Mouse (Mus musculus) adrenal gland, adult 18-20 months (tissue): ENCODE data around the gene Fadd. TPM values are rescaled to one million over a fixed set of nuclear protein-coding genes. Genes with fewer than 3 reads are reported as not detected.

Experiments
- DNase-seq, 2 experiments: peaks; one replicate each; pipeline ENCODE4 v3.0.0; 2021 to 2022; ENCODE audit warnings: low spot score in 2 of 2
- total RNA-seq, 2 experiments: library from RNA; stranded (reverse); gene quantifications; 1 replicate in 1 of 2; 2 replicates in 1 of 2; pipeline ENCODE4 v1.2.3; 2021

The Fadd gene
- total RNA-seq, 2 experiments from 2014 or later, result 7.8 to 8.5 TPM

- peak; percentile 69 to 72 for DNase-seq
Measured at GRCm38 (mm10) chr7:144581559-144582283, 542 bp downstream of the Fadd start.

GRCm38 (mm10) chr7:144577876-144578275 lies 4.4 kb downstream of the Fadd start:
- DNase-seq, result no peak

GRCm38 (mm10) chr7:144572234-144572633 lies 10.0 kb downstream of the Fadd start:
- no peak for DNase-seq

- DNase-seq, result no peak
Measured at GRCm38 (mm10) chr7:144571598-144571997, 10.7 kb downstream of the Fadd start.

- no peak for DNase-seq
Measured at GRCm38 (mm10) chr7:144569428-144569827, 12.8 kb downstream of the Fadd start.

GRCm38 (mm10) chr7:144568091-144568490 lies 14.2 kb downstream of the Fadd start:
- DNase-seq, result no peak

- DNase-seq, result no peak
Measured at GRCm38 (mm10) chr7:144566921-144567682, 15.2 kb downstream of the Fadd start.

- peak in 1 of 2 experiments; percentile 20 for DNase-seq
Measured at GRCm38 (mm10) chr7:144563456-144564155, 18.7 kb downstream of the Fadd start.

- no peak for DNase-seq
Measured at GRCm38 (mm10) chr7:144562016-144562415, 20.2 kb downstream of the Fadd start.

- no peak for DNase-seq
Measured at GRCm38 (mm10) chr7:144560594-144560993, 21.7 kb downstream of the Fadd start.

GRCm38 (mm10) chr7:144558552-144558951 lies 23.7 kb downstream of the Fadd start:
- DNase-seq, result no peak

GRCm38 (mm10) chr7:144554123-144554472 lies 28.2 kb downstream of the Fadd start:
- DNase-seq, result no peak

- DNase-seq, result peak; percentile 98 to 99
Measured at GRCm38 (mm10) chr7:144553237-144554122, 28.8 kb downstream of the Fadd start, which contains the start of gene Ppfia1. Gene Ppfia1, minus strand, starts transcription at chr7:144553729.

GRCm38 (mm10) chr7:144552274-144552673 lies 30.0 kb downstream of the Fadd start:
- no peak for DNase-seq

- DNase-seq, result no peak
Measured at GRCm38 (mm10) chr7:144550811-144551210, 31.5 kb downstream of the Fadd start.

- DNase-seq, result no peak
Measured at GRCm38 (mm10) chr7:144549904-144550566, 32.2 kb downstream of the Fadd start.

GRCm38 (mm10) chr7:144545231-144545630 lies 37.0 kb downstream of the Fadd start:
- DNase-seq, result no peak

- DNase-seq, result no peak
Measured at GRCm38 (mm10) chr7:144541351-144541750, 40.9 kb downstream of the Fadd start.

GRCm38 (mm10) chr7:144539146-144539545 lies 43.1 kb downstream of the Fadd start:
- no peak for DNase-seq

GRCm38 (mm10) chr7:144538030-144538644 lies 44.1 kb downstream of the Fadd start:
- no peak for DNase-seq
